Mouse (Mus musculus): ENCODE data around the gene Pskh1. TPM values are rescaled to one million over a fixed set of nuclear protein-coding genes. Genes with fewer than 3 reads are reported as not detected.

Pskh1 gene
- total and polyA plus RNA-seq, 3 experiments, result 32.5 to 51.2 (median 33.3) TPM

DNA sequence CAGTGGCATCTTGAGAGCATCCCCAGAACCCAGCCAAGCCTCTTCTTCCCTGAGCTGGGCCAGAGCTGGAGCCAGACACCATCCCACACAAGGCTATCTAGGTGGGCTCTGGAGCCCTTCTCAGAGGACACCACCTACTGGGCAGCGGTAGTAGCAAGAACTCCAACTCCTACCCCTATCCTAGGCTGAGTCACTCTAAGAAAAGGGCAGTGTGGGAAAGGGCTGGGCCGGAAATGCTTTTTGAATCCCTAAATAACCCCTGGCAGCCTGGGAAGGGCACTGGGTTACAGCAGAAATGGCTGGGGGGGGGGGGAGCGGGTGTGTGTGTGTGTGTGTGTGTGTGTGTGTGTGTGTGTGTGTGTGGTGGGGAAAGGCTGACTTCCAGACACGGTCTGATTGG, 57.6 kb downstream of the Pskh1 start:
- DNase-seq, result peak; percentile 76

DNA sequence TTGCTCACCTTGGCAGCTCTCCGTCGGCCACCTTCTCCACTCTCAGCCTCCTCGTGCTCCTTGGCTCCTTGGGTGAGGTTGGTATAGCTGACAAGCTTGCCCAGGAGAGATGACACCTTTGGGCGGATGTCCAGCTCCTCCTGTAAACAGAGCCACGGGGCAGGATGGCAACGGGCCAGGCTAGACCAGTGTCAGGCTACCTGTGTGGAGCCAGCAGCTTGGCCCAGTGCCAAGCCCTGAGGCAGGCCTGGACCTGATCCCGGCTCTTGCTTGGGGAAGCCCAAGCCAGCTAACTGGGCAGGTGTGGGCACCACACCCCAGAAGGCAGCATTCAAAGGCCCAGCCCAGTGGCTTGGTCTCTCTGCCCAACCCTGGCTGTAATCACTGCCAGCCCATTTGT, 59.1 kb downstream of the Pskh1 start:
- DNase-seq, result peak; percentile 28

DNA sequence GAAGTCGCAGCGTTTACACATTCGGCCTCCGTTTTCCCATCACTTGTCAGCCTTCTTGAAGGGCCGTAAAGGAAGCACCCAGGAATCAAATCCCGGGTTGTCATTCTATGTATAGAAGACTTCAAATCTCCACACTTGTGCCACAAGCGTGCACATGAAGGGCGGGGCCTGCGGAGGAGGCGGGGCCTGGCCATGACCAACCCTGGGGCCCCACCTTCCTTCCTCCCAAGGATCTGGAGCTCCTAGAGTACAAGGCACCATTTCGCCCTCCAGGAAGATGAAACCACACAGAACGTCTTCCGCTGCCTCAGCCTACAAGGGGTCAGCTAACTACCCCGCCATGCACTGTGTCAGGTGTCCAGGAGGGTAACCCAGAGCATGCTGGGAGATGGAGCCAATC, 60.9 kb downstream of the Pskh1 start:
- DNase-seq, result no peak

DNA sequence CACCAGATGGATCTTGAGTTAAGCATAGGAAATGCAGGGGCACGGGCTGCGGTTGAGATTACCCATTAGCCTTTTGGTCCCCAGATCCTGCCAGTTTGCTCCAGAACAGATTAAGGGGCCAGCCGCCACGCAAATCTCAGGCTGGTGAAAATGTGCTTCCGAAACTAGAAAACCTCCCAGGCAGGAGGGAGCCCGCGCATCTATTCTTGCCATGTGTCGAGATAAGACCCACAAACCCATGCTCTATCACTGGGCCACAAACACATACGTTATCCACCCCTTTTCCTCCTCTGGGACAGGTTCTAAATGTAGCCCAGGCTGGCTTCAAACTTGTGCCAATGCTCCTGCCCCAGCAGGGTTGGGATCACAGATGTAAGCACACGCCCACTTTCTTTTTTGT, 61.3 kb downstream of the Pskh1 start:
- no peak for DNase-seq

DNA sequence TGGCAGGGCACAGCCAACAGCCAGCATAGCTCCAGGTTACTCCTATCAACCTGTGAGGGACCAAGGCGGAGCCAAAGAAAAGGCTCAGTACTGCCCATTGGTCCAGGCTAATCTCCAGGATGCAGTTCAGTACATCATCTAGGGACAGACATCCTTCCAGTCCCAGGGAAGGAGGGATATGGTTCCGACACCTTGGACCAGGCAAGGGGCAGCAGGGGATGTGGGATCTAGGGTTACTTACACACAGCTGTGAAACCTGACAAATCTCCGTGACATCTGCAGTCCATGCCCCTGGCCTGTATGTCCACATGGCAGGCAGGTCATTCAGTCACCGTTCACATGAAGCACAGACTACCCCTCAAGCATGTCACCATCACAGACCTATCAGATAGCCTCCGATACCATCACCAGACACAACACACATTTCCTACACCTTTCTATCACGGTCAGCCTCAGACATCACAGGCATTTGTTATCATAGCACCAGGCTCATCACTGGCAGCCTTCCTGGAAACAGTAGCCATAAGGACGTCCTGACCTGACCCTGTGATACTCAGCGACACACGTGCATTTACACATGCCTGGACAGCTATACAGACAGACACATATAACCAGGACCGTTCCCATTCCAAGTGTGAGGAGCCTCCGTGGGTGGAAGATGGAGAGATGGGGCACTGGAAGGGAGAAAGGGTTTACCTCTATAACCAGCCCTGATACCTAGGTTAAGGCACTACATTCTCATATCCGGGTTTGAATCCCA, 64.4 kb downstream of the Pskh1 start:
- no peak for DNase-seq

DNA sequence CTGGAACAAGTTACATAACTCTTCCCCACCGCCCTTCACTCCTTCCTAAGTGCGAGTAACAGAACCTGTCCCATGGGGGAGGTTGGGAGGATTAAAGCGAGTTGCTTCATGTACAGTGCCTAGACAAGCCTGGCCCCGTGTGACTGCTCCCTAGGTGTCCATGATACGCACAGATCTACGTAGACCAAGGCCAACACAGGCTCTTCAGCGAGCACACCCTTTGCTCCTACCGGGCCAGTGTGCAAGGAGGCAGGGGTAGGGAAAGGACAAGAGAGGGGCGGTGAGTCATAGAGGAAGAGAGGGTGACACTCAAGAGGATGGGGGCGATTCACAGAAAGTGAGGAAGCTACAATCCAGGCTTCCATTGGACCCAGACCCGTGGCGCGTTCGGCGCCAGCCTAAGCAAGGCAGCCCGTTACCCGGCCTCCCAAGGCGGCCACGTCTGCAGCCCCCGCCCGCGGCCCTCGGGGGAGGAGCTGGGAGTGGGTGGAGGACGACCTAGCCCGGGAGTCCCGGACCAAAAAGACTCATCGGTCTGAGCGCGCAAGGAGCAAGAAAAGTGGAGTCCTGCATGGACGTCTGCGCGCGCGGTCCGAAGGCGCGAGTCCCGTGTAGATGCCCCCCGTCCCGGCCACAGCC, 65.1 kb downstream of the Pskh1 start:
- peak; percentile 81 for DNase-seq

DNA sequence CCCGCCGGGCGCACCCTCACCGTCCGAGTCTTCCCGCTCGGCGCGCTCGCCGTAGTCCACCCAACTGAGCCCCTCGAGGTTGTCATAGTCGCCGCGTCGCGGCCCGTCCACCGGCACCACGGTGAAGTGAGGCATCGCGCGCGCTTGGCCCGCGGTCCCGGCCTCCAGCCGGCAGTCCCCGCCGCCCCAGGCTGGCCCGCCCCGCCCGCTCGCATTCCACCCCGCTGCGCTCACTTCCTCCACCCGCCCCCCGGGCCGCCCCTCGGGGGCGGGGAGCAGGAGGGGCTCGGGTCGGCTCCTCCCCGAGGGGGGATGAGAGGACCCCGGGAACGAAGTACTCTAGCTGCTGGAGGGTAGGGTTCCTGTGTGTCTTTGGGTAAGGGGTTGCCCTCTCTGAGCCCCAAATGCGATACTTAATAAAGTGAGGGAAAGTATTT, 65.7 kb downstream of the Pskh1 start, which contains the start of gene Slc12a4:
TSS of gene Slc12a4 (minus strand) at position 193 of the 437 bp plus-strand sequence.
- peak; percentile 92 for DNase-seq

DNA sequence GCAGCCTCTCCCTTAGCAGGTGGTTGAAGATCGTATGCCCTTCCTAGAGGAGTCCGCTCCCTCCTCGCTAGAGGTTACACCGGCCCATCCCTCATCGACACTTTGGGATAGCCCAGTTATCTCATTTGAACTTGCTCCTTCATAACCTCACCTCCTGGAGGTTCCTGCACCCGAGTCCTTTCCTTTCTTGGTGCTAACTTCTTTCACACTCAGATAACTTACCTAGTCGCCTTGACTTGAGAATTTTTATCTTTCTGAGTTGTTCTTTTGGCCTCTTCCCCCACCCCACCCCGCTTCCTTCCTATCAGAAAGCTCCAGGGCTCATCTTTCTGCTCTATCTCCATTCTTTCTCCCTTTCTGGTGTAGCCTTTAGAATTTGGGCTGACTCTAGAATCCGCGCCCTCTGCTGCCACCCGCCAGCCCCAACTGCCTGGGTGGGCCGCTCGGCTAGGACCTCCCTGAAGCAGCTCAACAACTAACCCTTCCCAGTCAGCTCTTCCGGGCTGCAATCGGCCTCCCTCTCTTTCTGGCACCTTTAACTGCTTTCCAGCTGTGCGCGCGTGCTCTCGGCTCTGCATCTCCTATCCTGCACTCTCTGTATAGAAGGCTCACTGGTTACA, 66.6 kb downstream of the Pskh1 start:
- DNase-seq, result no peak

DNA sequence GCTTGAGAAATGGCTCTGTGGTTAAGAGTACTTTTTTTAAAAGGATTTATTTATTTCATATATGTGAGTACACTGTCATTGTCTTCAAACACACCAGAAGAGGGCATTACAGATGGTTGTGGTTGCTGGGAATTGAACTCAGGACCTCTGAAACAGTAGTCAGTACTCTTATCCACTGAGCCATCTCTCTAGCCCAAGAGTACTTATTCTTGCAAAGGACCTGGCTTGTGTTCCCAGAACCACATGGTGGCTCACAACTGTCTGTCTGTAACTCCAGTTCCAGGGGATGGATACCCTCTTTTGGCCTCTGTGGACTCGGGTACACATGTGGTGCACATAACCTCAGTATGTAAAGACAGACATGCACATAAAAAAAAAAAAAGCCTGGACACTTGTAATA, 69.1 kb downstream of the Pskh1 start:
- DNase-seq, result no peak

DNA sequence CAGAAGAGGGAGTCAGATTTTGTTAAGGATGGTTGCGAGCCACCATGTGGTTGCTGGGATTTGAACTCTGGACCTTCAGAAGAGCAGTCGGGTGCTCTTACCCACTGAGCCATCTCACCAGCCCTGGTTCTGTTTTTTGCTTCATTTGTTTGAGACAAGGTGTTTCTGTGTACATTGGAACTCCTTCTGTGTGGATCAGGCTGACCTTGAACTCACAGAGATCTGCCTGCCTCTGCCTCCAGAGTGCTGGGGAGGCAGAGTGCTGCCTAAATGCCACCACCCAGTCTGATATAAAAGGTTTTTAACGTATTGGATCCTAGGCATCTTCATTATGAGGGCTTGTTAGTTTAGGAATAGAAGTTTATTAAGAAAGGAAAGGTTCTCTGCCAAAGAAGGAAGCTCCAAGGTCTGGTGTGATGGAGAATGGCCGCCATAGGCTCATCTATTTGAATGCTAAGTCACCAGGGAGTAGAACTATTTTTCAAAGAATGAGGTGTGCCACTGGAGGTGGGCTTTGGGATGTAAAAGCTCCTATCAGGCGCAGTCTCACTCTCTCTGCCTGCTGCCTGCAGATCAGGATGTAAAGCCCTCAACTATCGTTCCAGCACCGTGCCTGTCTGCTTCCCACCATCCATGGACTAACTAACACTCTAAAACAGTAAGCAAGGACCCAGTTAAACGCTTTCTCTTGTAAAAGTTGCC, 70.9 kb downstream of the Pskh1 start:
- no peak for DNase-seq

DNA sequence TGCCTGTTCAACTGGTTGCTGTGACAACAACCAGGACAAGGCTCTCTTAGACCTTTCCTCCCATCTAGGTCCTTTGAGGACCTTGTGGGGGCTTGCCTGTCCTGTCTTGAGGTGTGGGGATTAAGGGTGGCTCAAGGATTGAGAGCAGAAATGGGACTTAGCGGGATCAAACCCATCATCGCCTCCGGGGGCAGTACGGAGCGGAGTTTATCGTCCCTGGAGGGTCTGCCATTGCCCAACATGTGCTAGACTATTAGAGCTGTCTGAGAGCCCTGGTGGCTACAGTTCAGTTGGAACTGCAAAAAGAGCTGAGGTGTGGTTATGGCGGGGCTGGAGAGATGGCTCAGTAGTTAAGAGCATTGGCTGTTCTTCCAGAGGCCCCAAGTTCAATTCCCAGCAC, 75.1 kb downstream of the Pskh1 start:
- DNase-seq, result no peak

DNA sequence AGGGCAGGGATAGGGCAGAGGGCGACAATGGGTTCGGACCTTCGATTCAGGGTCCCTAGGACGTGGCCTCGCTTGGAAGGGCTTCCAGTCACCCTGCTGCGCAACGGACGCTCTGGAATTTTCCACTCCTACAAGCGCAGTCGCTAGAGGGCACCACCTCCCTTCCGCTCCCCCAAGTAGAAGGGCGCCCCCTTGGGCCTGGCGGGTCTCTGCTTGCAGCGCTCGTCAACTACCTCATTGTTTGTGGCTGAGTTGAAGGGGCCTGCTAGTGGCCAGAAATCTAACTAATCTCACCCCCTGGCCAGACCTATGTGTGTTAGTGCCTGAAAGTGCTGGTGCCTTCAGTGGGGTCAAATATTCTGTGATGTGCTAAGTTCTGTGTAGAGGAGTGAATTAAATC, 79.1 kb downstream of the Pskh1 start, which contains the start of gene Dpep3:
TSS of gene Dpep3 (minus strand) at position 105 of the 400 bp plus-strand sequence.
- no peak for DNase-seq

DNA sequence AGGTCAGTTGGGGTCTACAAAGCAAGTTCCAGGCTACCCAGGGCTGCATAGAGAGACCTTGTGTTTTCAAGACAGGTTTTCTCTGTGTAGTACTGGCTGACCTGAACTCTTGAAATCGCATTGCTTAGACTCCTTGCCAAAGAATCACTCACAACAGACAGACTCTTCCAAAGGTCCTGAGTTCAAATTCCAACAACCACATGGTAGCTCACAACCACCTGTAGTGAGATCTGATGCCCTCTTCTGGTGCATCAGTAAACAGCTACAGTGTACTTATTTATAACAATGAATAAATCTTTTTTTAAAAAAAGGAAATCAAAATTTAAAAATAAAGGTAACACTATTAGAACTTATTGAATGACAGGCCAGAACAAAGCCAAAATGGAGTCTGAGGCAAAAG, 80.9 kb downstream of the Pskh1 start:
- no peak for DNase-seq

Small RNAs within 50 kb of the gene (microRNA-seq; reads per million reads assigned to microRNA genes)
- 0 reads per million in 2 experiments for gene Mir7074

Other genes starting within 250 kb of the Pskh1 start
- gene Carmil2, start 214.2 kb upstream of the Pskh1 start, total RNA-seq (2021), result 1 to 10 TPM; 2.0 to 2.9 TPM
- 3.3 and 4.2 TPM in 2 replicates for gene Carmil2, start 214.2 kb upstream of the Pskh1 start, polyA plus RNA-seq (2012; rRNA removed)
- gene Acd, start 199.3 kb upstream of the Pskh1 start, total RNA-seq (2021), result 10 to 100 TPM; 21.7 to 28.7 TPM
- 39.9 and 41.9 TPM in 2 replicates for gene Acd, start 199.3 kb upstream of the Pskh1 start, polyA plus RNA-seq (2012; rRNA removed)
- gene Pard6a, start 199.3 kb upstream of the Pskh1 start, total RNA-seq (2021), result 10 to 100 TPM; 11.0 to 14.7 TPM
- 20.2 and 21.3 TPM in 2 replicates for gene Pard6a, start 199.3 kb upstream of the Pskh1 start, polyA plus RNA-seq (2012; rRNA removed)
- not detected for gene 4933405L10Rik, start 192.8 kb upstream of the Pskh1 start, total RNA-seq (2021)
- gene 4933405L10Rik, start 192.8 kb upstream of the Pskh1 start, polyA plus RNA-seq (2012; rRNA removed), result 0.10 TPM in 1 of 2 replicates, not detected in the other
- gene Enkd1, start 192.2 kb upstream of the Pskh1 start, total RNA-seq (2021), result 1 to 10 TPM; 2.9 to 6.8 TPM
- gene Enkd1, start 192.2 kb upstream of the Pskh1 start, polyA plus RNA-seq (2012; rRNA removed), result 9.7 and 12.9 TPM in 2 replicates
- 10 to 100 TPM in 1 of 2 experiments, 1 to 10 TPM in 1; 7.8 to 14.2 TPM for gene Gfod2, start 141.8 kb upstream of the Pskh1 start, total RNA-seq (2021)
- gene Gfod2, start 141.8 kb upstream of the Pskh1 start, polyA plus RNA-seq (2012; rRNA removed), result 8.1 and 9.6 TPM in 2 replicates
- gene Ranbp10, start 73.1 kb upstream of the Pskh1 start, total RNA-seq (2021), result 10 to 100 TPM; 19.7 to 23.6 TPM
- 22.2 and 27.3 TPM in 2 replicates for gene Ranbp10, start 73.1 kb upstream of the Pskh1 start, polyA plus RNA-seq (2012; rRNA removed)
- not detected for gene Tsnaxip1, start 72.7 kb upstream of the Pskh1 start, total RNA-seq (2021)
- not detected in 2 replicates for gene Tsnaxip1, start 72.7 kb upstream of the Pskh1 start, polyA plus RNA-seq (2012; rRNA removed)
- gene Cenpt, start 47.2 kb upstream of the Pskh1 start, total RNA-seq (2021), result 1 to 10 TPM; 5.9 to 6.7 TPM
- 5.9 and 8.1 TPM in 2 replicates for gene Cenpt, start 47.2 kb upstream of the Pskh1 start, polyA plus RNA-seq (2012; rRNA removed)
- gene Thap11, start 45.3 kb upstream of the Pskh1 start, total RNA-seq (2021), result 10 to 100 TPM; 31.7 to 38.0 TPM
- 79.7 and 91.6 TPM in 2 replicates for gene Thap11, start 45.3 kb upstream of the Pskh1 start, polyA plus RNA-seq (2012; rRNA removed)
- gene Nutf2, start 39.9 kb upstream of the Pskh1 start, total RNA-seq (2021), result 10 to 100 TPM; 30.2 to 44.0 TPM
- 19.3 and 24.8 TPM in 2 replicates for gene Nutf2, start 39.9 kb upstream of the Pskh1 start, polyA plus RNA-seq (2012; rRNA removed)
- gene Edc4, start 19.6 kb upstream of the Pskh1 start, total RNA-seq (2021), result 10 to 100 TPM; 33.8 to 35.9 TPM
- 74.9 and 97.4 TPM in 2 replicates for gene Edc4, start 19.6 kb upstream of the Pskh1 start, polyA plus RNA-seq (2012; rRNA removed)
- gene Nrn1l, start 6.9 kb upstream of the Pskh1 start, total RNA-seq (2021), result 1 to 10 TPM; 1.3 to 1.6 TPM
- 4.6 TPM in 2 replicates for gene Nrn1l, start 6.9 kb upstream of the Pskh1 start, polyA plus RNA-seq (2012; rRNA removed)
- under 1 TPM; 0.73 to 0.84 TPM for gene Ctrl, start 33.4 kb downstream of the Pskh1 start, total RNA-seq (2021)
- 1.1 and 2.0 TPM in 2 replicates for gene Ctrl, start 33.4 kb downstream of the Pskh1 start, polyA plus RNA-seq (2012; rRNA removed)
- 10 to 100 TPM; 77.0 to 79.0 TPM for gene Psmb10, start 38.0 kb downstream of the Pskh1 start, total RNA-seq (2021)
- gene Psmb10, start 38.0 kb downstream of the Pskh1 start, polyA plus RNA-seq (2012; rRNA removed), result 156 and 174 TPM in 2 replicates
- 1 to 10 TPM; 1.3 to 2.9 TPM for gene Lcat, start 42.9 kb downstream of the Pskh1 start, total RNA-seq (2021)
- gene Lcat, start 42.9 kb downstream of the Pskh1 start, polyA plus RNA-seq (2012; rRNA removed), result 1.9 and 3.3 TPM in 2 replicates
- 10 to 100 TPM; 40.2 to 60.5 TPM for gene Slc12a4, start 65.7 kb downstream of the Pskh1 start, total RNA-seq (2021)
- 62.4 and 63.2 TPM in 2 replicates for gene Slc12a4, start 65.7 kb downstream of the Pskh1 start, polyA plus RNA-seq (2012; rRNA removed)
- not detected for gene Dpep3, start 79.0 kb downstream of the Pskh1 start, total RNA-seq (2021)
- 0.21 TPM in 1 of 2 replicates, not detected in the other for gene Dpep3, start 79.0 kb downstream of the Pskh1 start, polyA plus RNA-seq (2012; rRNA removed)
- gene Dus2, start 90.9 kb downstream of the Pskh1 start, total RNA-seq (2021), result 10 to 100 TPM; 13.6 to 19.6 TPM
- gene Dus2, start 90.9 kb downstream of the Pskh1 start, polyA plus RNA-seq (2012; rRNA removed), result 5.5 and 5.6 TPM in 2 replicates
- gene Dpep2nb, start 105.5 kb downstream of the Pskh1 start, total RNA-seq (2021), result not detected
- not detected in 2 replicates for gene Dpep2nb, start 105.5 kb downstream of the Pskh1 start, polyA plus RNA-seq (2012; rRNA removed)
- gene Ddx28, start 111.4 kb downstream of the Pskh1 start, total RNA-seq (2021), result 10 to 100 TPM; 16.1 to 17.3 TPM
- 12.5 and 13.2 TPM in 2 replicates for gene Ddx28, start 111.4 kb downstream of the Pskh1 start, polyA plus RNA-seq (2012; rRNA removed)
- 10 to 100 TPM; 35.2 to 70.0 TPM for gene Nfatc3, start 158.4 kb downstream of the Pskh1 start, total RNA-seq (2021)
- 14.9 and 20.6 TPM in 2 replicates for gene Nfatc3, start 158.4 kb downstream of the Pskh1 start, polyA plus RNA-seq (2012; rRNA removed)
- 1 to 10 TPM; 1.7 to 3.7 TPM for gene Esrp2, start 236.5 kb downstream of the Pskh1 start, total RNA-seq (2021)
- gene Esrp2, start 236.5 kb downstream of the Pskh1 start, polyA plus RNA-seq (2012; rRNA removed), result 2.0 and 5.5 TPM in 2 replicates
- 10 to 100 TPM; 21.9 to 38.8 TPM for gene Pla2g15, start 250.0 kb downstream of the Pskh1 start, total RNA-seq (2021)
- 21.9 and 22.1 TPM in 2 replicates for gene Pla2g15, start 250.0 kb downstream of the Pskh1 start, polyA plus RNA-seq (2012; rRNA removed)

All from adrenal gland, adult 2 months (tissue).